Mouse (Mus musculus): Measurements from ENCODE around the gene Pcbp3. TPM values are rescaled to one million over a fixed set of nuclear protein-coding genes. Genes with fewer than 3 reads are reported as not detected.
"Not testable (repeated sequence)": the region's sequence is repeated elsewhere in the genome, so short reads cannot be mapped to it uniquely, and the experiment has no call there.

Pcbp3 gene
- polyA plus RNA-seq, 1 experiment from 2014 or later, result 6.9 TPM

DNA sequence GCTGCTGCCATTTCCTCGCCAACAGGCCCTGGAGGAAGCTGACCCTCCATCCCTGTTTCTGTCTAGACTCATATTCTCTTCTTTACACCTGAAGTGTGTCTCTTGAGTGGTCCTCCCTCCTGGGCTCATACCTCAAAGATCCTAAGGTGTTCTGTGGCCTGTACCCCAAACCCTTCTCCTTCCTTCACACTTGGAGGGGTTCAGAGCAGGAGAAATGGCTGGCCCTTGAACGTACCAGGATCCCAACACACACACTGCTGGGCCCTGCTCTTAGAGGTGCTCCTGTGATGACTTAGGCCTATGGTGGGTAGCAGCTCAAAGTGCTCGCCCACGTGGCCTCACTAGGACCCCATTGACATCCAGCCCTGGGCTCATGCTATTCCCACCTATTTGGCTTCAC is 196.8 kb downstream of the Pcbp3 start:
- H3K4me3 ChIP-seq (ENCODE audit: low read depth, low read length), result no peak overlapping the region
- no peaks in the 10 kb centered on the region for H3K4me1 ChIP-seq (ENCODE audit: control insufficient read depth, insufficient read depth, low read length)
- no peaks in the 10 kb centered on the region; the same call in 1 of the 2 replicates for H3K27me3 ChIP-seq (ENCODE audit: control insufficient read depth, insufficient read depth, low read length)
- H3K4me2 ChIP-seq, result no peak overlapping the region
- no peak overlapping the region for H3K9ac ChIP-seq (ENCODE audit: low read depth, low read length)
- H3K36me3 ChIP-seq (ENCODE audit: control insufficient read depth, insufficient read depth, low read length), result no peaks in the 10 kb centered on the region
- no peaks in the 10 kb centered on the region for H3K9me3 ChIP-seq (replicated peaks; ENCODE audit: control insufficient read depth, low read length)
- no peak for ATAC-seq (replicated peaks; ENCODE audit: insufficient number of reproducible peaks, low FRiP score, low TSS enrichment)
- H3K27ac ChIP-seq (ENCODE audit: low read depth, low read length), result no peak overlapping the region
- 80% methylated on average over 4 of the region's 4 CpGs for WGBS (ENCODE audit: insufficient replicate concordance)

DNA sequence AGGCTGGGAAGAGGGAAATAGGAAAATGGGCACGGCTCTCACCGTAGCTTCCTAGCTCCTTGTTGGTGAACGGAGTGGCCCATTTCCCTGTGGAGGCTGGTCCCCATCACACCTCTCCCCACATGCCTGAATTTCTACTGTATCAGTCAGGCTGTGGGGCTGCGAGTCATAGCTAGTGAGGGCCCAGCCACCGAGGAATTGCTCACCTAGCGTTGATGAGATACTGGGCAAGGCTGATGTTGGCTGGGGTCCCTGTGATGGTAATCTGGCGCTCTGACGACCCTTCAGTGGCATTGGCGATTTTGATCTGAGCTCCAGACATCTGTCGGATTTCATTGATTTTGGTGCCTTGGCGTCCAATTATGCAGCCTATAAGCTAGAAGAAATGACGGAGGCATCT is 198.7 kb downstream of the Pcbp3 start:
- no peaks in the 10 kb centered on the region; the same call in 1 of the 2 replicates for H3K27me3 ChIP-seq (ENCODE audit: control insufficient read depth, insufficient read depth, low read length)
- no peak overlapping the region for H3K4me3 ChIP-seq (ENCODE audit: low read depth, low read length)
- H3K4me2 ChIP-seq, result no peak overlapping the region
- H3K4me1 ChIP-seq (ENCODE audit: control insufficient read depth, insufficient read depth, low read length), result no peaks in the 10 kb centered on the region
- H3K9me3 ChIP-seq (replicated peaks; ENCODE audit: control insufficient read depth, low read length), result no peaks in the 10 kb centered on the region
- H3K36me3 ChIP-seq (ENCODE audit: control insufficient read depth, insufficient read depth, low read length), result no peaks in the 10 kb centered on the region
- no peak overlapping the region for H3K27ac ChIP-seq (ENCODE audit: low read depth, low read length)
- no peak overlapping the region for H3K9ac ChIP-seq (ENCODE audit: low read depth, low read length)
- no peak for ATAC-seq (replicated peaks; ENCODE audit: insufficient number of reproducible peaks, low FRiP score, low TSS enrichment)
- 81% methylated on average over 12 of the region's 12 CpGs for WGBS (ENCODE audit: insufficient replicate concordance)

DNA sequence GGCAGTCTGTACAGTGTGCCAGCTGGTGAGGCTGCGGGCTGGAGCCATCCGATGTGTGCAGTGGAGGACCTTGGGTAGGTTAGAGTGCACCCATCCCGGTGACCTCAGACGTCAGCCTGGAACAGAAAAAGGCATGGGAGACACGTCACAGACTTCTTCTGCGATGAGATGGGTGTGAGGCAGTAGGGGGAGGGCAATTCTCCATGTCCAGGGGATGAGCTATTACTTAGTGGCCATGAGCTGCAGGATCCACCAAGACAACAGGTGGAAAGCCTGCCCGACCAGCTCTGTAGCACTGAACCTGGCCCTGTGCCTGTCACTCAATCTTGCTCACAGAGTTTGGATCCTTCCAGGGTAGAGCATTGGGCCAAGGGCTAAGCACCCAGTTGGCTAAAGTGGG is 199.3 kb downstream of the Pcbp3 start:
- ATAC-seq (replicated peaks; ENCODE audit: insufficient number of reproducible peaks, low FRiP score, low TSS enrichment), result no peak
- Histone ChIP-seq H3K9ac (ENCODE audit: low read depth, low read length) (no peak overlapping the region), H3K9me3 (replicated peaks; ENCODE audit: control insufficient read depth, low read length) (no peaks in the 10 kb centered on the region), H3K4me1 (ENCODE audit: control insufficient read depth, insufficient read depth, low read length) (no peaks in the 10 kb centered on the region), H3K4me2 (no peak overlapping the region), H3K27me3 (ENCODE audit: control insufficient read depth, insufficient read depth, low read length) (no peaks in the 10 kb centered on the region; the same call in 1 of the 2 replicates), H3K36me3 (ENCODE audit: control insufficient read depth, insufficient read depth, low read length) (no peaks in the 10 kb centered on the region), H3K4me3 (ENCODE audit: low read depth, low read length) (no peak overlapping the region), H3K27ac (ENCODE audit: low read depth, low read length) (no peak overlapping the region)
- WGBS (ENCODE audit: insufficient replicate concordance), result 82% methylated on average over 7 of the region's 7 CpGs

DNA sequence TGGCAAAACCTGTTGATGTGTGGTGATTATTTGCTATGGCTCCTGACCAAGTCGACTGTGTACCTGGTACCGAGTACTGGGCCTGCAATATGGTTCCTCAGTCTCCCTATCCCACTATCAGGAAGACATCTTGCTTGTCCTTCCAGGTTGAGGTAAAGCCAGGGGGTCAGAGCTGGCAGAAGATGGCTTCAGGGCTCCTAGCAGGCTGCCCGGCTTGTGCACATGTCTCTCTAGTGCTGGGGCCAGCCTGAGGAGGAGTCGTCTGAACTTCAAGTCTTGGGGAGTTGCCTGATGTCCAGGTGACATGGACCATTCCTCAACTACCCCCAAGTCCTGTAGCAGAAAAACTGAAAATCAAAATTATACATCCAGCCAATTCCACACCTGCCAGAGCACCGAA is 201.8 kb downstream of the Pcbp3 start:
- no peaks in the 10 kb centered on the region for H3K27me3 ChIP-seq (ENCODE audit: control insufficient read depth, insufficient read depth, low read length)
- 75% methylated on average over 5 of the region's 5 CpGs for WGBS (ENCODE audit: insufficient replicate concordance)
- H3K9ac ChIP-seq (ENCODE audit: low read depth, low read length), result no peak overlapping the region
- no peaks in the 10 kb centered on the region for H3K36me3 ChIP-seq (ENCODE audit: control insufficient read depth, insufficient read depth, low read length)
- no peak overlapping the region for H3K27ac ChIP-seq (ENCODE audit: low read depth, low read length)
- no peak overlapping the region for H3K4me2 ChIP-seq
- no peak overlapping the region for H3K4me3 ChIP-seq (ENCODE audit: low read depth, low read length)
- no peak for ATAC-seq (replicated peaks; ENCODE audit: insufficient number of reproducible peaks, low FRiP score, low TSS enrichment)
- no peaks in the 10 kb centered on the region for H3K9me3 ChIP-seq (replicated peaks; ENCODE audit: control insufficient read depth, low read length)
- H3K4me1 ChIP-seq (ENCODE audit: control insufficient read depth, insufficient read depth, low read length), result no peaks in the 10 kb centered on the region

DNA sequence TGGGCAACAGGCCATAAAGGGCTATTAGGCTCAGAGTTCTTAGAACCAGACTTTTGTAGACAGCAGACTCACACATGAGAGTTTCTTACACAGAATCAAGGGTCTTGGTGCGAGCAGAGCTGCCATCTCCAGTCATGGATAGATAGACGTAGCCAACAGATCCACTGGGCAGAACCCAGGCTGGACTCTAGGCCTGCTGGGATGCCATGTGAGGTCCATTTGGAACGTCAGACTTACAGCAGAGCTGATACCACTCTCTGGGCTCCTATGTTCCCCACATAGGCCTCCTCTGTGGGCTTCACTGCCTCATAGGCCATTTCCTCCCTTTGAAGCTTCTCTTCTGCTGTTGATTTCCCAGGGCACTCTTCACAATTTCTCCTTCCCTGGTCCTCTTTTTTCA is 208.0 kb downstream of the Pcbp3 start:
- 78% methylated on average over 3 of the region's 3 CpGs for WGBS (ENCODE audit: insufficient replicate concordance)
- Histone ChIP-seq H3K36me3 (ENCODE audit: control insufficient read depth, insufficient read depth, low read length) (no peaks in the 10 kb centered on the region), H3K27ac (ENCODE audit: low read depth, low read length) (no peak overlapping the region), H3K9me3 (replicated peaks; ENCODE audit: control insufficient read depth, low read length) (peaks cover 4% of the 10 kb centered on the region; the same call in 1 of the 2 replicates), H3K9ac (ENCODE audit: low read depth, low read length) (no peak overlapping the region), H3K4me1 (ENCODE audit: control insufficient read depth, insufficient read depth, low read length) (no peaks in the 10 kb centered on the region), H3K4me2 (no peak overlapping the region), H3K27me3 (ENCODE audit: control insufficient read depth, insufficient read depth, low read length) (no peaks in the 10 kb centered on the region), H3K4me3 (ENCODE audit: low read depth, low read length) (no peak overlapping the region)
- no peak for ATAC-seq (replicated peaks; ENCODE audit: insufficient number of reproducible peaks, low FRiP score, low TSS enrichment)

DNA sequence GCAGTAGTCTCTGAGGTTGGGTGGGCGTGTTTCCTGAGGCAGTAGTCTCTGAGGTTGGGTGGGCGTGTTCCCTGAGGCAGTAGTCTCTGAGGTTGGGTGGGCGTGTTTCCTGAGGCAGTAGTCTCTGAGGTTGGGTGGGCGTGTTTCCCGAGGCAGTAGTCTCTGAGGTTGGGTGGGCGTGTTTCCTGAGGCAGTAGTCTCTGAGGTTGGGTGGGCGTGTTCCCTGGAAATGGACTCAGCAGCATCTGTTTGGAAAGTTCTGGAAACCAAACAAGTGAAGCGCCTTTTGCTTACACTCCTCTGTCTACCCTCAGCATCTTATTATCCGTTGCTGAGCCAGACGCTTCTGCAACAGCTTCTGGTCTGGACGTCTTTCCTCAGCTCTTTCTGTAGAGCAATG is 217.4 kb downstream of the Pcbp3 start:
- not testable (repeated sequence) for ATAC-seq (replicated peaks; ENCODE audit: insufficient number of reproducible peaks, low FRiP score, low TSS enrichment); H3K27ac ChIP-seq (ENCODE audit: low read depth, low read length)
- 46% methylated on average over 11 of the region's 11 CpGs for WGBS (ENCODE audit: insufficient replicate concordance)

DNA sequence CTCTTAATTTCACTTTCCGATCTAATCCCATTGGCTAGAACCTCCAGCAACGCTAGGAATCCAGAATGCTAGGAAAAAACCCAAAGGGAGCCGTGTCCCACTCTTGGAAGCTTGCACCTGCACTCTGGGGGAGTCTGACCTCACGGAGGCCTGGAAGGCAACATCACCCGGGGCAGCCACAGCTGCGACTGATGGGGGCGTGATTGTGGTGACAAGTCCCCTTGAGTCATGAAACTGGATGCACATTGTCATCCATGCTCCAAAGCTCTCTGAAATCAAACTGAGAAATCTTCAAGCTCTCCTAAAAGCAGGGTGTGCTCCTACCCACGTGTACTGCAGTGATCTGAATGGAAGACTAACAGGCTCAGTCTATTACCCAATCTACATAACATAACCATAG is 224.9 kb downstream of the Pcbp3 start:
- H3K27me3 ChIP-seq (ENCODE audit: control insufficient read depth, insufficient read depth, low read length), result no peaks in the 10 kb centered on the region
- no peak overlapping the region for H3K4me3 ChIP-seq (ENCODE audit: low read depth, low read length)
- no peak overlapping the region for H3K4me2 ChIP-seq
- no peak overlapping the region for H3K9ac ChIP-seq (ENCODE audit: low read depth, low read length)
- ATAC-seq (replicated peaks; ENCODE audit: insufficient number of reproducible peaks, low FRiP score, low TSS enrichment), result no peak
- no peaks in the 10 kb centered on the region for H3K36me3 ChIP-seq (ENCODE audit: control insufficient read depth, insufficient read depth, low read length)
- peaks cover 17% of the 10 kb centered on the region for H3K4me1 ChIP-seq (ENCODE audit: control insufficient read depth, insufficient read depth, low read length)
- no peak overlapping the region for H3K27ac ChIP-seq (ENCODE audit: low read depth, low read length)
- H3K9me3 ChIP-seq (replicated peaks; ENCODE audit: control insufficient read depth, low read length), result no peaks in the 10 kb centered on the region
- 57% methylated on average over 8 of the region's 8 CpGs for WGBS (ENCODE audit: insufficient replicate concordance)

More for the DNA sequence above, 217.4 kb downstream of the Pcbp3 start:
- H3K4me1 ChIP-seq (ENCODE audit: control insufficient read depth, insufficient read depth, low read length); H3K9me3 ChIP-seq (replicated peaks; ENCODE audit: control insufficient read depth, low read length); H3K27me3 ChIP-seq (ENCODE audit: control insufficient read depth, insufficient read depth, low read length); H3K36me3 ChIP-seq (ENCODE audit: control insufficient read depth, insufficient read depth, low read length); H3K4me2 ChIP-seq; H3K9ac ChIP-seq (ENCODE audit: low read depth, low read length); H3K4me3 ChIP-seq (ENCODE audit: low read depth, low read length): not testable (repeated sequence)

DNA sequence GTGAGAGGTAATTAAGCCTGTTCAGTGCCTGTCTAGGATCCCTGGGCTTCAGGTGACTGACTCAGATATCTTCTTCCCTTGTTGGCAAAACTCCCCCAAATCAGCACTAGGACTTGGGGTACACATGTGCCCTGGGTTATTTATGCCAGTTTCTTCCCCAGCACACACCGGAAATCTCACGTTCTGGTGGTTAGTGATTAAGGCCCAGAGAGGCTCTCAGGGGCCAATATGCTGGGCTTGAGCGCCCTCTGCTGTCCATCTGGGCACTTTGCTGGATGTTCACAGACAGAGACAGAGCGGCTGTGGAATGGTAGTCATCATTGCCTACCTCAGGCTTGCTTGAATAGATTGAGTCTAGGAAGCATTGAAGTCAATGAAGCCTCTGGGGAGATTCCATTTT is 226.7 kb downstream of the Pcbp3 start:
- Histone ChIP-seq H3K4me1 (ENCODE audit: control insufficient read depth, insufficient read depth, low read length) (peaks cover 20% of the 10 kb centered on the region), H3K27ac (ENCODE audit: low read depth, low read length) (no peak overlapping the region), H3K4me3 (ENCODE audit: low read depth, low read length) (no peak overlapping the region), H3K9ac (ENCODE audit: low read depth, low read length) (no peak overlapping the region), H3K4me2 (no peak overlapping the region), H3K36me3 (ENCODE audit: control insufficient read depth, insufficient read depth, low read length) (no peaks in the 10 kb centered on the region), H3K27me3 (ENCODE audit: control insufficient read depth, insufficient read depth, low read length) (no peaks in the 10 kb centered on the region), H3K9me3 (replicated peaks; ENCODE audit: control insufficient read depth, low read length) (no peaks in the 10 kb centered on the region)
- ATAC-seq (replicated peaks; ENCODE audit: insufficient number of reproducible peaks, low FRiP score, low TSS enrichment), result no peak
- WGBS (ENCODE audit: insufficient replicate concordance), result 2% methylated on average over 4 of the region's 4 CpGs

DNA sequence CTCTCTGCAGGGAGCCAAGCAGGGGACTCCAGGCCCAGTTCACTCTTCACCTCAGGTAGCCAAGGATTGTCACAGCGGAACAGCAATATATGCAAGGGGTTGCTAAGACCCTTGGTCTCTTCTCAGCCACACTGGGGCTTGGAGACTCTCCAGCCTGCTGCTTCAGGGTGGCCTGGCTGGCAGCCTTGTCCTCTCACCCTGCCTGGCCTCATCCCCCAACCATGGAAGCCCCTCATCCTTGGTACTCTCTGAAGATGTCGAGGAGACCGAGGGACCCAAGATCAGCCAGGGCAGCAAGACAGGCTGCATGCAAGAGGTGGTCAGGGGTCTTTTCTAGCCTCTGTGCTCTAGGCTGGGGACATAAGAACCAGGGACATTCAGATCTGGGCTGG is 228.0 kb downstream of the Pcbp3 start:
- WGBS (ENCODE audit: insufficient replicate concordance), result 29% methylated on average over 3 of the region's 3 CpGs
- Histone ChIP-seq H3K9ac (ENCODE audit: low read depth, low read length) (peak overlapping the region; percentile 29; the same call in 1 of the 2 replicates), H3K4me2 (peak overlapping the region; percentile 49), H3K36me3 (ENCODE audit: control insufficient read depth, insufficient read depth, low read length) (no peaks in the 10 kb centered on the region), H3K9me3 (replicated peaks; ENCODE audit: control insufficient read depth, low read length) (no peaks in the 10 kb centered on the region), H3K4me3 (ENCODE audit: low read depth, low read length) (no peak overlapping the region), H3K27me3 (ENCODE audit: control insufficient read depth, insufficient read depth, low read length) (no peaks in the 10 kb centered on the region), H3K27ac (ENCODE audit: low read depth, low read length) (peak overlapping the region; percentile 83), H3K4me1 (ENCODE audit: control insufficient read depth, insufficient read depth, low read length) (peaks cover 20% of the 10 kb centered on the region)
- ATAC-seq (replicated peaks; ENCODE audit: insufficient number of reproducible peaks, low FRiP score, low TSS enrichment), result no peak

All from heart, embryonic 11.5 days (tissue).